Mouse (Mus musculus) MEL (cell line): ENCODE measurements around the gene Ankrd39. TPM values are rescaled to one million over a fixed set of nuclear protein-coding genes. Genes with fewer than 3 reads are reported as not detected.

Experiments used
- DNase-seq: peaks from one replicate; pipeline ENCODE4 v3.0.0; 2011; ENCODE audit warnings: low read depth, low spot score
- H3K27ac ChIP-seq: 2 replicates; pipeline ENCODE4 v1.5.1; 2012; ENCODE audit warnings: low read depth, mild to moderate bottlenecking, control low read depth, low read length, moderate library complexity; ENCODE audit not compliant: control insufficient read depth
- H3K27me3 ChIP-seq, 2 experiments: fragments of 150-350 bp in 1 of 2; sonication (generic) in 1 of 2; 2 replicates each; pipeline ENCODE4 v1.6.1; 2012; ENCODE audit warnings: low read length in 2 of 2, mild to moderate bottlenecking in 2 of 2, improper control_type of control experiment in 1 of 2, moderate library complexity in 1 of 2; ENCODE audit not compliant: insufficient read depth in 2 of 2, control insufficient read depth in 1 of 2
- H3K36me3 ChIP-seq, 2 experiments: 2 replicates each; pipeline ENCODE4 v1.6.1; 2012 to 2014; ENCODE audit warnings: low read length in 2 of 2, improper control_type of control experiment in 1 of 2, inconsistent platforms in 1 of 2, mild to moderate bottlenecking in 1 of 2; ENCODE audit not compliant: insufficient read depth in 2 of 2, control insufficient read depth in 1 of 2
- H3K4me1 ChIP-seq, 2 experiments: fragments of 150-350 bp in 1 of 2; sonication (generic) in 1 of 2; 2 replicates each; pipeline ENCODE4 v1.6.1; 2012; ENCODE audit warnings: low read length in 2 of 2, improper control_type of control experiment in 1 of 2, mild to moderate bottlenecking in 1 of 2; ENCODE audit not compliant: insufficient read depth in 2 of 2, control insufficient read depth in 1 of 2
- H3K4me3 ChIP-seq, 2 experiments: fragments of 150-350 bp in 1 of 2; sonication (generic) in 1 of 2; 2 replicates each; pipeline ENCODE4 v1.5.1; 2012; ENCODE audit warnings: low read depth in 2 of 2, low read length in 2 of 2, mild to moderate bottlenecking in 2 of 2, moderate library complexity in 2 of 2, control low read depth in 1 of 2, improper control_type of control experiment in 1 of 2; ENCODE audit not compliant: control insufficient read depth in 1 of 2, insufficient read depth in 1 of 2
- H3K79me2 ChIP-seq: 2 replicates; pipeline ENCODE4 v1.6.1; 2012; ENCODE audit warnings: mild to moderate bottlenecking, low read length, moderate library complexity; ENCODE audit not compliant: control insufficient read depth, poor library complexity, insufficient read depth
- H3K9ac ChIP-seq: 2 replicates; pipeline ENCODE4 v1.6.1; 2012; ENCODE audit warnings: low read depth, mild to moderate bottlenecking, control low read depth, low read length, moderate library complexity; ENCODE audit not compliant: control insufficient read depth, poor library complexity, severe bottlenecking
- H3K9me3 ChIP-seq: fragments of 150-350 bp; sonication (generic); replicated peaks from 2 replicates; pipeline ENCODE4 v1.6.1; 2012; ENCODE audit warnings: mild to moderate bottlenecking, low read length, improper control_type of control experiment, moderate library complexity; ENCODE audit not compliant: insufficient read depth
- BHLHE40 ChIP-seq: IDR thresholded peaks from 2 replicates; pipeline ENCODE4 v1.6.1; 2012; ENCODE audit warnings: low read depth, mild to moderate bottlenecking, inconsistent platforms, low read length, improper control_type of control experiment, borderline replicate concordance
- CHD2 ChIP-seq: IDR thresholded peaks from 2 replicates; pipeline ENCODE4 v1.6.1; 2011; ENCODE audit warnings: low read length, improper control_type of control experiment
- ELF1 ChIP-seq: IDR thresholded peaks from 2 replicates; pipeline ENCODE4 v1.6.1; 2014; ENCODE audit warnings: low read depth, mild to moderate bottlenecking, inconsistent platforms, low read length, improper control_type of control experiment, moderate library complexity
- EP300 ChIP-seq, 2 experiments: IDR thresholded peaks; 2 replicates each; pipeline ENCODE4 v1.6.1; 2011; ENCODE audit warnings: improper control_type of control experiment in 2 of 2, low read length in 2 of 2, low read depth in 1 of 2, mild to moderate bottlenecking in 1 of 2
- GABPA ChIP-seq: IDR thresholded peaks from 2 replicates; pipeline ENCODE4 v1.6.1; 2012; ENCODE audit warnings: low read depth, mild to moderate bottlenecking, inconsistent platforms, low read length, improper control_type of control experiment, moderate library complexity
- GATA1 ChIP-seq: IDR thresholded peaks from 2 replicates; pipeline ENCODE4 v1.6.1; 2011; ENCODE audit warnings: low read depth, low read length, improper control_type of control experiment
- HCFC1 ChIP-seq: IDR thresholded peaks from 2 replicates; pipeline ENCODE4 v1.6.1; 2012; ENCODE audit warnings: low read depth, mild to moderate bottlenecking, inconsistent platforms, low read length, improper control_type of control experiment, moderate library complexity
- JUND ChIP-seq: IDR thresholded peaks from 2 replicates; pipeline ENCODE4 v1.6.1; 2011; ENCODE audit warnings: low read depth, mild to moderate bottlenecking, improper control_type of control experiment, low read length
- MAFK ChIP-seq: IDR thresholded peaks from 2 replicates; pipeline ENCODE4 v1.6.1; 2011; ENCODE audit warnings: low read depth, mild to moderate bottlenecking, low read length, improper control_type of control experiment, borderline replicate concordance
- MAX ChIP-seq: IDR thresholded peaks from 2 replicates; pipeline ENCODE4 v1.6.1; 2011; ENCODE audit warnings: low read length, improper control_type of control experiment
- MAZ ChIP-seq: IDR thresholded peaks from 2 replicates; pipeline ENCODE4 v1.6.1; 2012; ENCODE audit warnings: low read depth, mild to moderate bottlenecking, inconsistent platforms, low read length, improper control_type of control experiment
- MYB ChIP-seq: IDR thresholded peaks from 2 replicates; pipeline ENCODE4 v1.6.1; 2011; ENCODE audit warnings: mild to moderate bottlenecking, low read depth, low read length, improper control_type of control experiment
- MYC ChIP-seq: IDR thresholded peaks from 2 replicates; pipeline ENCODE4 v1.6.1; 2011; ENCODE audit warnings: low read depth, mild to moderate bottlenecking, low read length, improper control_type of control experiment, moderate library complexity
- NRF1 ChIP-seq: IDR thresholded peaks from 2 replicates; pipeline ENCODE4 v1.6.1; 2014; ENCODE audit warnings: low read depth, mild to moderate bottlenecking, inconsistent platforms, low read length, improper control_type of control experiment, moderate library complexity; ENCODE audit not compliant: poor library complexity, insufficient read depth, severe bottlenecking
- POLR2A ChIP-seq, 2 experiments: IDR thresholded peaks; 2 replicates each; pipeline ENCODE4 v1.6.1; 2011 to 2012; ENCODE audit warnings: low read length in 2 of 2, mild to moderate bottlenecking in 2 of 2, control low read depth in 1 of 2, improper control_type of control experiment in 1 of 2, low read depth in 1 of 2, moderate library complexity in 1 of 2; ENCODE audit not compliant: control insufficient read depth in 1 of 2, insufficient read depth in 1 of 2, poor library complexity in 1 of 2
- POLR2AphosphoS2 ChIP-seq: IDR thresholded peaks from 2 replicates; pipeline ENCODE4 v1.6.1; 2011; ENCODE audit warnings: low read length, improper control_type of control experiment
- POLR2AphosphoS5 ChIP-seq: IDR thresholded peaks from 2 replicates; pipeline ENCODE4 v1.6.1; 2012; ENCODE audit warnings: low read depth, borderline replicate concordance, mild to moderate bottlenecking, inconsistent platforms, low read length, moderate library complexity, mixed read lengths
- RAD21 ChIP-seq: IDR thresholded peaks from 2 replicates; pipeline ENCODE4 v1.6.1; 2011; ENCODE audit warnings: mild to moderate bottlenecking, low read depth, low read length, improper control_type of control experiment
- RCOR1 ChIP-seq: IDR thresholded peaks from 2 replicates; pipeline ENCODE4 v1.6.1; 2012; ENCODE audit warnings: low read depth, mild to moderate bottlenecking, inconsistent platforms, low read length, improper control_type of control experiment
- SIN3A ChIP-seq: IDR thresholded peaks from 2 replicates; pipeline ENCODE4 v1.6.1; 2012; ENCODE audit warnings: low read length, improper control_type of control experiment, inconsistent platforms
- TAL1 ChIP-seq: IDR thresholded peaks from 2 replicates; pipeline ENCODE4 v1.6.1; 2012; ENCODE audit warnings: mild to moderate bottlenecking, inconsistent platforms, low read length, moderate library complexity, mixed read lengths
- TBP ChIP-seq: IDR thresholded peaks from 2 replicates; pipeline ENCODE4 v1.8.0; 2011; ENCODE audit warnings: low read depth, low read length, improper control_type of control experiment
- TCF12 ChIP-seq: IDR thresholded peaks from 2 replicates; pipeline ENCODE4 v1.6.1; 2014; ENCODE audit warnings: low read depth, mild to moderate bottlenecking, inconsistent platforms, low read length, improper control_type of control experiment, moderate library complexity
- USF1 ChIP-seq: IDR thresholded peaks from 2 replicates; pipeline ENCODE4 v1.6.1; 2014; ENCODE audit warnings: low read depth, mild to moderate bottlenecking, inconsistent platforms, low read length, improper control_type of control experiment, moderate library complexity
- ZKSCAN1 ChIP-seq: IDR thresholded peaks from 2 replicates; pipeline ENCODE4 v1.6.1; 2012; ENCODE audit warnings: low read depth, mild to moderate bottlenecking, inconsistent platforms, low read length, improper control_type of control experiment, moderate library complexity
- ZNF384 ChIP-seq: IDR thresholded peaks from 2 replicates; pipeline ENCODE4 v1.6.1; 2012; ENCODE audit warnings: low read depth, mild to moderate bottlenecking, inconsistent platforms, low read length, improper control_type of control experiment
- polyA plus RNA-seq, 2 experiments: library from polyadenylated mRNA; stranded (reverse) in 1 of 2; unstranded in 1 of 2; fragments of >175 nt in 1 of 2; fragments of >200 nt in 1 of 2; gene quantifications; 2 replicates each; pipeline versions ENCODE4 v1.2.1 to v1.2.4; 2012; ENCODE audit warnings: low replicate concordance in 2 of 2, low read depth in 1 of 2; ENCODE audit not compliant: insufficient read length in 2 of 2, insufficient read depth in 1 of 2, missing spikeins in 1 of 2
- total RNA-seq: library from RNA; depleted of rRNA; stranded (reverse); fragments of 300-350 nt; gene quantifications from 2 replicates; pipeline ENCODE4 v1.2.3, GENCODE M21; 2012

The Ankrd39 gene
- total and polyA plus RNA-seq, 3 experiments: 9.7 to 14.4 TPM; not detected in 1

DNA sequence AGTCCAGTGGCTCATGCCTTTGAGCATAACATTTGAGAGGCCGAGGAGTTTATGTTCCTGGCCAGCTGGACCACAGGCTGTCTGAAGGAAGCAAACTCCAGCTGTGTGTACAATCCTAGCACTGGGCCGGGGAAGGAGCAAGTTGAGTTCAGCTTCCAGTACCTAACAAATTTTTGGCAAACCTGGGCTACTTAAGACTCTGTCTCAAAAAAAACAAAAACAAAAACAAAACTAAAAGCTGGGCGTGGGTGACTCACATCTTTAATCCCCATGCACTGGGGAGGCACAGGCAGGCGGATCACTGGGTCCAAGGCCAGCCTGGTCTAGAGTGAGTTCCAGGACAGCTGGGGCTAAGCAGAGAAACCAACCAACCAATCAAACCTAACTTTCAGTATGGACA, 21.5 kb upstream of the Ankrd39 start:
- TF ChIP-seq NRF1: no peak
- TF ChIP-seq POLR2AphosphoS5: no peak
- no peak for TF ChIP-seq USF1
- no peak for TF ChIP-seq TCF12
- no peak for TF ChIP-seq HCFC1
- TF ChIP-seq GATA1: no peak
- TF ChIP-seq TAL1: no peak
- TF ChIP-seq ZNF384: no peak
- no peak for TF ChIP-seq POLR2AphosphoS2
- TF ChIP-seq JUND: no peak
- TF ChIP-seq MAZ: no peak
- TF ChIP-seq EP300 (IDR thresholded peaks at IDR 0.05; ENCODE audit: low read depth in 1 of 2, low read length in 2 of 2): no peak
- no peak for TF ChIP-seq GABPA
- no peak for TF ChIP-seq MYC
- no peak for TF ChIP-seq RCOR1
- TF ChIP-seq ELF1: no peak
- TF ChIP-seq MAX: no peak
- TF ChIP-seq MAFK: no peak
- no peak for TF ChIP-seq CHD2
- no peak for TF ChIP-seq BHLHE40
- TF ChIP-seq, all 39 proteins: peak for 0
- H3K27me3 ChIP-seq: no peaks in the 10 kb centered on the region; a peak in 4 of 4 replicates
- H3K27ac ChIP-seq: no peak overlapping the region
- H3K4me1 ChIP-seq: no peaks in the 10 kb centered on the region
- no peak overlapping the region for H3K9ac ChIP-seq
- no peaks in the 10 kb centered on the region for H3K36me3 ChIP-seq
- no peak for DNase-seq
- no peaks in the 10 kb centered on the region for H3K9me3 ChIP-seq
- H3K79me2 ChIP-seq: no peaks in the 10 kb centered on the region
- no peak overlapping the region for H3K4me3 ChIP-seq

DNA sequence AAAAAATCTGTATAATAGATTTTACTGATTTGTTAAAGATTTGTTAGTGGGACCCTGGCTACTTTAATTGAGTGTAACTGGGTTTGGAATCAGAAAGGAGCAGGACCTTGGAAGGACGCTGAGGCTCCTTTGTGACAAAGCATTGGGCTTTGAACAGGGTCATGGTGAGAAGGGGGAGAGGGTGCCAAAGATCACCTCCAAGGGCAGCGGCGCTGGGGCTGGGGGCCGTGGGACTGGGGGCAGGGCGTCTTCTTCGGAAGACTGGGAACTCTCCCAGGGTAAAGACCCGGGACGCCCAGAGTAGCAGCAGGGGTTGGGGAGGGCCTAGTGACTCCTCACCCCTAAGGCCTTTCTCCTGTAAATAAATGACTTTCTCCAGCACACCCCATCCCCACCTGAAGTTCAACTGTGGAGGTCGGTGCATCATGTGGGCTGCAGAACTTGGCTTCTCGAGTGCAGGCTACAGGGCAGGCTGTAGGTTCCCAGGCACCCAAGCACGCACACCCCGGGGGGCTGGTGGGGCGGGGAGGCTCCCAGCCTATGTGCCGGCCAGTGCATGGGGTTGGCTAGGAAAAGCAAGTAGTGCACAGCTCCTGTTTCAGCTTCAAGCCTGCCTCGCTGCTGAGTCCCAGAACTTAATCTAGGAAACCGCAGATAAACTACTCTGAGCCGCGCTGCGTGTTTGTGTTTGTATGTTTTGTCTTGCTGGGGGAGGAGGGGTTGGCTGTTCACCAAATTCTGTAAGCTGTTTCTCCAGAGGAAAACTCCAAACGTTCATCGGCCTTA, 20.8 kb upstream of the Ankrd39 start:
- Histone ChIP-seq H3K4me3 (no peak overlapping the region), H3K4me1 (no peaks in the 10 kb centered on the region), H3K36me3 (no peaks in the 10 kb centered on the region), H3K27ac (no peak overlapping the region), H3K27me3 (no peaks in the 10 kb centered on the region; a peak in 4 of 4 replicates), H3K9me3 (no peaks in the 10 kb centered on the region), H3K9ac (no peak overlapping the region), H3K79me2 (no peaks in the 10 kb centered on the region)
- DNase-seq: no peak
- TF ChIP-seq ZKSCAN1 (no peak), SIN3A (no peak), CHD2 (no peak), MYB (no peak), POLR2A (IDR thresholded peaks at IDR 0.05; ENCODE audit: control insufficient read depth in 1 of 2, insufficient read depth in 1 of 2, low read depth in 1 of 2, low read length in 2 of 2, poor library complexity in 1 of 2) (no peak), TBP (no peak), BHLHE40 (no peak), RAD21 (no peak), NRF1 (no peak)
